Comparison of ENCODE assay signal across 22 mouse cellular contexts in the genomic region with DNA sequence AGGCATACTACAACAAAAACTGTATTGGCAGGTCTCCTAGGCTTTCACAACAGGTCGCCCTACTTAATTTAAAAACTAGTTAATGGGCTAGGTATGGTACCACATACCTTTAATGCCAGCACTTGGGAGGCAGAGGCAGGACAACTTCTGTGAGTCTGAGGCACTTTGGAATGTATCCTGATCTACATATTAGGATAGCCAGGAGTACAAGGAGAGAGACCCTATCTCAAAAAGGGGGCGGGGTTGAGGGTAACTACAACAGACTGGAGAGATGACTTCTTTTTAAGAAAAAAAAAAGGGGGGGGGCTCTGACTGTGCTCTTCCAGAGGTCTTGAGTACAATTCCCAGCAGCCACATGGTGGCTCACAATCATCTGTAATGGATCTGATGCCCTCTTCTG. TPM values are rescaled to one million over a fixed set of nuclear protein-coding genes. Genes with fewer than 3 reads are reported as not detected.
DNase-seq lines count a peak whose midpoint lies in the region; ATAC-seq and TF ChIP-seq lines count a peak whose summit lies in the region.
"Had no signal": no experiment of that assay in that cellular context is flagged by ENCODE, and none has a peak within 500 bp of the region (broad histone marks: within the 10 kb centered on the region; RNA-seq: fewer than 3 reads in every experiment).

No protein-coding gene starts in this region.

- H3K36me3 ChIP-seq in ES-Bruce4 (ENCODE audit: control insufficient read depth, insufficient read depth, low read length, poor library complexity, severe bottlenecking) (no peaks in the 10 kb centered on the region), ES-E14 (ENCODE audit: control insufficient read depth, insufficient read depth, low read length, poor library complexity, severe bottlenecking) (peaks cover 3% of the 10 kb centered on the region; the same call in 1 of the 2 replicates)
- peaks cover 75% of the 10 kb centered on the region for H3K36me3 ChIP-seq in forebrain, embryonic 10.5 days (replicated peaks)

- no peak for TF ChIP-seq POLR2A in ES-Bruce4 (IDR thresholded peaks at IDR 0.05; ENCODE audit: insufficient read depth, low read length)

- no peak for ATAC-seq in inflammation-experienced regulatory T-cells, adult 6 months
- ATAC-seq: activated CD4-positive, CD25-positive, alpha-beta regulatory T cell, adult 4 months; forebrain, embryonic 14.5 days; forebrain, embryonic 16.5 days had no signal

- no peak for TF ChIP-seq EP300 in ES-Bruce4 (IDR thresholded peaks at IDR 0.05; ENCODE audit: insufficient read depth, low read depth, low read length)

- TF ChIP-seq CTCF in ES-Bruce4 (IDR thresholded peaks at IDR 0.05; ENCODE audit: low read depth, low read length) = no peak

- 92% methylated on average over 2 of the region's 2 CpGs for WGBS in forebrain, embryonic 10.5 days

- no peak for DNase-seq in ES-E14 (ENCODE audit: low read depth, low spot score)
- DNase-seq in R1 (ENCODE audit: low read depth, low spot score) = peak; percentile 91
- no peak for DNase-seq in cerebellum, postnatal 4 days (ENCODE audit: low spot score in 2 of 2)
- DNase-seq in forebrain, embryonic 10.5 days (ENCODE audit: extremely low spot score, low spot score) = no peak
- DNase-seq in adrenal gland, adult 8-10 months = no peak
- DNase-seq: adrenal gland, postnatal 10 days; adrenal gland, postnatal 25 days; cerebellum, adult 11 months; cerebellum, adult 18-20 months; cerebellum, adult 8-10 months; cerebellum, adult 9-11 months; cerebellum, postnatal 14 days; cerebellum, postnatal 36 days had no signal

- no peaks in the 10 kb centered on the region for H3K27me3 ChIP-seq in ES-Bruce4 (ENCODE audit: control insufficient read depth, insufficient read depth, low read length, poor library complexity, severe bottlenecking)
- no peaks in the 10 kb centered on the region for H3K27me3 ChIP-seq in forebrain, embryonic 10.5 days (ENCODE audit: poor library complexity, severe bottlenecking)
- H3K27me3 ChIP-seq: embryonic facial prominence, embryonic 12.5 days; forebrain, embryonic 12.5 days had no signal

- peaks cover 6% of the 10 kb centered on the region for H3K4me1 ChIP-seq in ES-Bruce4 (ENCODE audit: control insufficient read depth, insufficient read depth, low read length)
- H3K4me1 ChIP-seq in ES-E14 (ENCODE audit: control insufficient read depth in 2 of 2, insufficient read depth in 2 of 2, low read length in 2 of 2, poor library complexity in 1 of 2) = peaks cover 14 to 25% of the 10 kb centered on the region in 2 experiments
- no peaks in the 10 kb centered on the region for H3K4me1 ChIP-seq in forebrain, embryonic 10.5 days
- H3K4me1 ChIP-seq: embryonic facial prominence, embryonic 10.5 days; embryonic facial prominence, embryonic 12.5 days; forebrain, embryonic 12.5 days had no signal

- H3K4me3 ChIP-seq in ES-Bruce4 (ENCODE audit: low read depth, low read length) = no peak overlapping the region
- no peak overlapping the region for H3K4me3 ChIP-seq in ES-E14 (ENCODE audit: insufficient read depth in 1 of 2, low read depth in 1 of 2, low read length in 2 of 2, poor library complexity in 1 of 2, severe bottlenecking in 1 of 2)
- H3K4me3 ChIP-seq in forebrain, embryonic 10.5 days = no peak overlapping the region
- H3K4me3 ChIP-seq: embryonic facial prominence, embryonic 10.5 days; embryonic facial prominence, embryonic 12.5 days; forebrain, embryonic 12.5 days had no signal

- H3K9me3 ChIP-seq in ES-Bruce4 (replicated peaks; ENCODE audit: control insufficient read depth, insufficient read depth, low read length, poor library complexity, severe bottlenecking) (no peaks in the 10 kb centered on the region), ES-E14 (ENCODE audit: control insufficient read depth, insufficient read depth, low read depth, low read length) (no peaks in the 10 kb centered on the region)
- H3K9me3 ChIP-seq in forebrain, embryonic 10.5 days = no peaks in the 10 kb centered on the region
- H3K9me3 ChIP-seq: embryonic facial prominence, embryonic 10.5 days; embryonic facial prominence, embryonic 12.5 days; forebrain, embryonic 12.5 days had no signal

- 0 out of 2 replicates have a peak overlapping the region, but pooled peaks have one; percentile 21 for H3K9ac ChIP-seq in ES-Bruce4 (ENCODE audit: low read depth, poor library complexity, severe bottlenecking)
- H3K9ac ChIP-seq in ES-E14 (ENCODE audit: insufficient read depth, low read depth, low read length, poor library complexity, severe bottlenecking) = no peak overlapping the region
- H3K9ac ChIP-seq: embryonic facial prominence, embryonic 12.5 days; forebrain, embryonic 12.5 days had no signal

- H3K27ac ChIP-seq in ES-Bruce4 (ENCODE audit: insufficient read depth, low read length) (peak overlapping the region; percentile 95), ES-E14 (ENCODE audit: insufficient read depth, low read depth, low read length, poor library complexity, severe bottlenecking) (peak overlapping the region; percentile 89)
- no peak overlapping the region for H3K27ac ChIP-seq in forebrain, embryonic 10.5 days
- H3K27ac ChIP-seq: embryonic facial prominence, embryonic 10.5 days; embryonic facial prominence, embryonic 12.5 days; forebrain, embryonic 12.5 days had no signal

- in situ Hi-C loops in ES-E14 (cut with MboI; ENCODE audit: low sequenced_read_pairs in 2 of 2, unreplicated experiment in 2 of 2) = no loop called here

TF ChIP-seq in ES-E14, 5 proteins besides CTCF, POLR2A, EP300 and RAD21:
- no peak for TF ChIP-seq ZC3H11A (IDR thresholded peaks at IDR 0.05; ENCODE audit: borderline replicate concordance, low read depth, low read length)
- no peak for TF ChIP-seq HCFC1 (IDR thresholded peaks at IDR 0.05; ENCODE audit: borderline replicate concordance, insufficient read depth, low read length)
- TF ChIP-seq MAFK (IDR thresholded peaks at IDR 0.05; ENCODE audit: insufficient read depth, low read depth, low read length) = no peak
- no peak for TF ChIP-seq CHD2 (IDR thresholded peaks at IDR 0.05; ENCODE audit: low read depth, low read length)
- TF ChIP-seq ZNF384 (IDR thresholded peaks at IDR 0.05; ENCODE audit: low read depth, low read length) = 0 out of 2 replicates have a peak, but pooled peaks have one; percentile 31

RNA-seq across cellular contexts. Expression of a gene that starts 22.6 kb away (rescaled TPM):
- 72.3 and 76.0 TPM in 2 replicates for polyA plus RNA-seq in ES-Bruce4 (2011; ENCODE audit: insufficient read depth, insufficient read length, low read depth, missing spikeins)
- 67.8 and 149 TPM in 2 replicates for total RNA-seq in ES-E14 (2012; rRNA removed)
- polyA plus RNA-seq in inflammation-experienced regulatory T-cells, adult 6 months (2017; shearing (Covaris generic)) = 100 to 1,000 TPM in 2 of 3 experiments, 10 to 100 TPM in 1; 88.4 to 144 (median 106) TPM
- polyA plus RNA-seq in forebrain, embryonic 10.5 days (2016; fragmentation: Nextera tagmentation; extraction: Ambion mirVana) = 148 and 159 TPM in 2 replicates
- 10 to 100 TPM; 91.3 to 100.0 (median 99.2) TPM for total RNA-seq in adrenal gland, adult 8-10 months (2022)

RNA-seq across cellular contexts. Expression of a gene that starts 22.7 kb away (rescaled TPM):
- 51.8 and 64.1 TPM in 2 replicates for polyA plus RNA-seq in ES-Bruce4 (2011; ENCODE audit: insufficient read depth, insufficient read length, low read depth, missing spikeins)
- total RNA-seq in ES-E14 (2012; rRNA removed) = 19.1 and 26.4 TPM in 2 replicates
- polyA plus RNA-seq in inflammation-experienced regulatory T-cells, adult 6 months (2017; shearing (Covaris generic)) = 10 to 100 TPM in 1 of 3 experiments, 1 to 10 TPM in 2; 2.4 to 22.5 (median 3.3) TPM
- polyA plus RNA-seq in forebrain, embryonic 10.5 days (2016; fragmentation: Nextera tagmentation; extraction: Ambion mirVana) = 67.6 and 69.4 TPM in 2 replicates
- under 1 TPM in 3 of 4 experiments, not detected in 1; 0.26 to 0.87 (median 0.78) TPM for total RNA-seq in adrenal gland, adult 8-10 months (2022)
- total RNA-seq: gastrocnemius, adult 18-20 months had no signal

RNA-seq across cellular contexts. Expression of a gene that starts 41.4 kb away (rescaled TPM):
- 42.0 and 51.5 TPM in 2 replicates for polyA plus RNA-seq in ES-Bruce4 (2011; ENCODE audit: insufficient read depth, insufficient read length, low read depth, missing spikeins)
- total RNA-seq in ES-E14 (2012; rRNA removed) = 22.7 and 35.1 TPM in 2 replicates
- 100 to 1,000 TPM; 173 to 226 (median 184) TPM for polyA plus RNA-seq in inflammation-experienced regulatory T-cells, adult 6 months (2017; shearing (Covaris generic))
- 50.3 and 54.2 TPM in 2 replicates for polyA plus RNA-seq in forebrain, embryonic 10.5 days (2016; fragmentation: Nextera tagmentation; extraction: Ambion mirVana)
- 10 to 100 TPM; 43.3 to 60.0 (median 49.9) TPM for total RNA-seq in adrenal gland, adult 8-10 months (2022)

RNA-seq across cellular contexts. Expression of a gene that starts 50.7 kb away (rescaled TPM):
- 76.9 and 98.1 TPM in 2 replicates for polyA plus RNA-seq in ES-Bruce4 (2011; ENCODE audit: insufficient read depth, insufficient read length, low read depth, missing spikeins)
- total RNA-seq in ES-E14 (2012; rRNA removed) = 117 and 169 TPM in 2 replicates
- 100 to 1,000 TPM; 170 to 224 (median 195) TPM for polyA plus RNA-seq in inflammation-experienced regulatory T-cells, adult 6 months (2017; shearing (Covaris generic))
- polyA plus RNA-seq in forebrain, embryonic 10.5 days (2016; fragmentation: Nextera tagmentation; extraction: Ambion mirVana) = 31.1 and 32.3 TPM in 2 replicates
- 100 to 1,000 TPM in 2 of 4 experiments, 10 to 100 TPM in 2; 39.2 to 132 (median 96.1) TPM for total RNA-seq in adrenal gland, adult 8-10 months (2022)
